Mouse (Mus musculus): ENCODE measurements around the gene Prkra. TPM values are rescaled to one million over a fixed set of nuclear protein-coding genes. Genes with fewer than 3 reads are reported as not detected.

Gene Prkra
- 37.4 and 49.9 TPM in 2 replicates for polyA plus RNA-seq (2016; fragmentation: Nextera tagmentation; extraction: Ambion mirVana)

DNA sequence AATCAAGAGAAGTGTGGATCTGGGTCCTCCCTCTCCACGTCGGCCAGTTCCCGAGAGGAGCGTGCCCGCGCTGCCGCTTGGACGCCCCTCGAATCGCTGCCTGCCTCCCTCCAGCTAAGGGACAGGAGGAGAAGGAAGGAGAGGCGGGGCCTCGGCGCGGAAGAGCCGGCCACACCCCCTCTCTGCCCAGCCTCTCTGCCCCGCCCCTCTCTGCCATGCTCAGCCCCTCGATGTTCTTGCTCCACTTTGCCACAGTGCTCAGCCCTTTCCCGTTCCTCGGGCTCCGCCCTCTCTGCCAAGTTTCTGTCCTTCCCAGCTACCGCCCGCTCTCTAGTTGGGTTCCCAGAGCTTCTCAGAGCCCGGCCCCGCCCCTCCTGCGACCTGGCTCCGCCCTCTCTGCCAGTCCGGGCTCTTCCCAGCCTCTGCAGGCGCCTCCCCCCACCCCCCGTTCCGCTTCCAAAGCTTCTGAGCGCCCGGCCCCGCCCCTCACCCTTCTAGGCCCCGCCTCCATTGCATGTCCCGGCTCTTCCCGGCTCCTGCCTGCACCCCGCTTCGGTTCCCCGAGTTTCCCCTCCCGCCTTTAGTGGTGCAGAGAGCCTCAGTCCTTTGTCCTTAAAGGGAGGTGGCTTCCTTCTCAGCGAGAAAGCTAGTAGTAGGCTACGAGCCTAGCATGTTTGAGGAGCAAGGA is at the start of gene Prkra, which contains the start of gene Pjvk:
Gene Prkra, minus strand, starts transcription at position 133 of the 688 bp plus-strand sequence.
Gene Pjvk, plus strand, starts transcription at position 594 of the 688 bp plus-strand sequence.
- WGBS = 1% methylated on average over 41 of the region's 42 CpGs
- peaks cover 9% of the 10 kb centered on the region; the same call in 1 of the 2 replicates for H3K36me3 ChIP-seq
- H3K4me1 ChIP-seq = peaks cover 18% of the 10 kb centered on the region
- DNase-seq (ENCODE audit: low spot score) = peak; percentile 99
- no peaks in the 10 kb centered on the region for H3K27me3 ChIP-seq (ENCODE audit: insufficient read depth, poor library complexity, severe bottlenecking)
- peak within 1 kb of the TSS; percentile 92 for H3K27ac ChIP-seq
- H3K4me3 ChIP-seq = peak within 1 kb of the TSS; percentile 86
- H3K9me3 ChIP-seq = no peaks in the 10 kb centered on the region

DNA sequence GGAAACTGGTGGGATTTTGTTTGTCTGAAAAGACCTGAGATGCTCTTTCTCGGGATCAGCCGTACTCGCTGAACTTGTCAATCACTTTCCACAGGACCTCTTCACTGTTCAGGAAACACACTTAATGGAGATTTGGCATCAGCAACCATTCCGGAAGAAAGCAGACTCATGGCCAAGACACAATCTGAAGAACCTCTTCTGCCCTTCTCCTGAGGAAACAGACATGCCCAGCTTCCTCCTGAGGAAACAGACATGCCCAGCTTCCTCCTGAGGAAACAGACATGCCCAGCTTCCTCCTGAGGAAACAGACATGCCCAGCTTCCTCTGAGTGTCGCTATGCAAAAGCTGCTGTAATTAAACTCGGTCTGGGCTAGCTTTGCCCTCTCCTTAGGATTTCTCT is 47.5 kb upstream of the Prkra start:
- 76% methylated on average over 6 of the region's 6 CpGs for WGBS
- Histone ChIP-seq H3K4me3 (no peak overlapping the region), H3K27me3 (ENCODE audit: insufficient read depth, poor library complexity, severe bottlenecking) (no peaks in the 10 kb centered on the region), H3K27ac (no peak overlapping the region), H3K36me3 (peaks cover 52% of the 10 kb centered on the region), H3K4me1 (0 out of 2 replicates have a peak, but pooled peaks cover 4% of the 10 kb centered on the region), H3K9me3 (no peaks in the 10 kb centered on the region)
- no peak for DNase-seq (ENCODE audit: low spot score)

DNA sequence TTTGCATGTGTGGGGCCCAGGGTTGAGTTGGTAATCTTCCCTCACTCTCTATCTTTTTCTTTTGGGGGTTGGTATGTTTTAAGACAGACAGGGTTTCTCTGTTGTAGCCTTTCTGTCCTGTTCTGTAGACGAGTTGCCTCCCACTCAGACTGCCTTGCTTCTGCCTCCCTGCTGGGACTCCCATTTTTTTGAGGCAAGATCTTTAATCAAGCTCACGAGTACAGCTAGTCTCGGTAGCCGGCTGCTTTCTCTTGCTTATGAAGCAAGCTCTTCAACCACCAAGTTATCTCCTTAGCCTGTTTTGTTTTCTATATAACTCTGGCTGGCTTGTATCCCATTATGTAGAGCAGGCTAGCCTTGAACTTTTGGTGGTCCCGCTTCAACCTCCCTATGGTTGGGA is 46.0 kb upstream of the Prkra start:
- Histone ChIP-seq H3K36me3 (peaks cover 56% of the 10 kb centered on the region), H3K27me3 (ENCODE audit: insufficient read depth, poor library complexity, severe bottlenecking) (no peaks in the 10 kb centered on the region)
- WGBS = 83% methylated on average over 5 of the region's 5 CpGs

DNA sequence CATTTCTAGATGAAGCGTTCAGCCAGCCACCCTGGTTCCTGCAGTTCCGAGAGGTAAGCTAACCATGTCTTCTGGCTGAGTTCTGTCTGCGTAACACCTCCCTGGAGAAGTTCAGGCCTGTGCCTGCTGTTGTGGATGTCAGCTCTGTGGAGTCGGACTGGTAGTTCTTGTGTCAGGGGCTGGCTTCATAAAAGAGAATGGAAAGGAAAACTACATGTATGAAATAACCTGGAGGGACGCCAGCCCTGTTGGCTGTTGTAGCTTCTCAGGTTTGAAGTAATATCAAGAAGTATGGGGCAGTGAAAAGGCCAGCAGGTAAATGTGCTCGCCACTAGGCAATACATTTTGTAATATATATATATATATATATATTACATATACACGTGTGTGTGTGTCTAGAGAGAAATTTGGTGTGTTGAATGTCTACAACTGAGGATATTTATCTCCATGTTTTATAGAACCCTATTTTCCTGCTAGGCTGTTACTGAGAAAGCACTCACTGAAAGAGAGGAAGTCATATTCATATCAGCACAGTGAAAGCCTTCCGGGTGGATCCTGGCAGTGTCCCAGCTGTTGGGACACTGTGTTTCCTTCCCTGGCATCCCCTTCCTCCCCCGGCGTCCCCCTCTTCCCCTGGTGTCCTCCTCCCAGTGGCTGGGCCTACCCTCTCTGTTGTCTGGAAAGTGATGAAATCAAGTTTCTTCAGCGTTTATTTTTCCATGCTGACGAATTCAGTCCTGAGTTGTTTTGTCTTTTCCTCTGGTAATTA is 42.8 kb upstream of the Prkra start:
- no peak for DNase-seq (ENCODE audit: low spot score)
- Histone ChIP-seq H3K9me3 (no peaks in the 10 kb centered on the region), H3K27ac (no peak overlapping the region), H3K4me3 (no peak overlapping the region), H3K36me3 (peaks cover 78% of the 10 kb centered on the region), H3K4me1 (peaks cover 15% of the 10 kb centered on the region), H3K27me3 (ENCODE audit: insufficient read depth, poor library complexity, severe bottlenecking) (no peaks in the 10 kb centered on the region)
- 72% methylated on average over 12 of the region's 12 CpGs for WGBS

More for the DNA sequence above, 46.0 kb upstream of the Prkra start:
- no peaks in the 10 kb centered on the region for H3K9me3 ChIP-seq
- H3K27ac ChIP-seq = no peak overlapping the region
- DNase-seq (ENCODE audit: low spot score) = no peak
- no peak overlapping the region for H3K4me3 ChIP-seq
- peaks cover under 1% of the 10 kb centered on the region for H3K4me1 ChIP-seq

DNA sequence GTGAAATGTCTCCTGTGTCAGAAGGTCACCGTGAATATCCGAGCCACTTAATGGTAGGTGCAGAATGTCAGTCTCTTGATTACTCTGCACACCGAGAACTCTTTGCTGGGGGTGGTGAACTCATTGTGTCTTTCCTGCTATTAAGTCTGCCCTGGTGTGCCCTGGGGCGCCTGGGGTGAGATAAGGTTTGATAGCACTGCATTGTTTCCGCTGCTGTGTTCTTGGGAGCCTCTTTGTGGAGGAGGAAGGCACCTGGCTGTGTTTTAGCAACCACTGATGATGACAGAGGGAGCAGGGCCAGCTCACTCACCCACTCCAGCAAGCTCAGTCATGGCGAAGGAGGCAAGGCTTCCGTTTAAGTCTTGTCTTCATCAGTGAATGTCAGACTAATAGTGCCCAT is 40.3 kb upstream of the Prkra start:
- H3K9me3 ChIP-seq = no peaks in the 10 kb centered on the region
- H3K4me1 ChIP-seq = peaks cover 15% of the 10 kb centered on the region
- no peaks in the 10 kb centered on the region for H3K27me3 ChIP-seq (ENCODE audit: insufficient read depth, poor library complexity, severe bottlenecking)
- no peak overlapping the region for H3K4me3 ChIP-seq
- H3K27ac ChIP-seq = 0 out of 2 replicates have a peak overlapping the region, but pooled peaks have one; percentile 16
- H3K36me3 ChIP-seq = peaks cover 75% of the 10 kb centered on the region
- WGBS = 16% methylated on average over 7 of the region's 7 CpGs
- peak; percentile 74 for DNase-seq (ENCODE audit: low spot score)

DNA sequence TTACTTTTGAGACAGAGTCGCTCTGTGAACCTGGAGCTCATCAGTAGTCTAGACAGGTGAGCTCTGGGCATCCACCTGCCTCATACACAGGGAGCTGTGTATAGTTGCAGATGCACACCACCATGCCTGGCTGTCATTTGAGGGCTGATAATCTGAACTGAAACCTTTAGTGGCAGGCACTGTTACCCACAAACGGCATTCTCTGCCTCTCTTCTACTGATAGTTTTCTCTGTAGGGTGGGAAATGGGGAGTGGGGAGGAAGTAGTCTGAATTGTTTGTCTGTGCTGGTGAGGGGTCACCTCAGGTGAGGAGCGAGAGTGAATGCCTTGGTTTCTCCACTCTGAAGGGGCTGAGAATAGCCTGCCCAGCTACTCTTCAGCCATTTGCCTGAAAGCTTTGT is 39.8 kb upstream of the Prkra start:
- 66% methylated on average over 3 of the region's 3 CpGs for WGBS
- Histone ChIP-seq H3K4me1 (peaks cover 15% of the 10 kb centered on the region), H3K36me3 (peaks cover 75% of the 10 kb centered on the region), H3K27me3 (ENCODE audit: insufficient read depth, poor library complexity, severe bottlenecking) (no peaks in the 10 kb centered on the region), H3K4me3 (no peak overlapping the region), H3K9me3 (no peaks in the 10 kb centered on the region), H3K27ac (no peak overlapping the region)
- DNase-seq (ENCODE audit: low spot score) = no peak

DNA sequence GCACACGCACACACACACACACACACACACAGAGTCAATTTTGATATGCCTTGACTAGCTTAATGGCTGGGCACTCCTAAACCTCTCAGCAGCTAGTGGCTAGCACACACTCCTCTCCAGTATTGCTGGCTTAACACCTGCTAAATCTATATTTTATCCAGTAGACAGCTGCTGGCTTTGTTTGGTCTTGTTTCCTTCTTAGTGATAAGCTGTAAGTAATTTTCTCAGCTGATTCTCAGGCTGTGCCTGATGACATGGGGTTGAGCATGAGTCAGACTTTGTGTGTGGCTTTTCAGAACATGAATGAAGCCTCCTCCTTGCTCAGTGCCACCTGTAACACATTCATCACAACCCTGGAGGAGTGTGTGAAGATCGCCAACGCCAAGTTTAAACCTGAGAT is 39.2 kb upstream of the Prkra start:
- WGBS = 92% methylated on average over 3 of the region's 3 CpGs

DNA sequence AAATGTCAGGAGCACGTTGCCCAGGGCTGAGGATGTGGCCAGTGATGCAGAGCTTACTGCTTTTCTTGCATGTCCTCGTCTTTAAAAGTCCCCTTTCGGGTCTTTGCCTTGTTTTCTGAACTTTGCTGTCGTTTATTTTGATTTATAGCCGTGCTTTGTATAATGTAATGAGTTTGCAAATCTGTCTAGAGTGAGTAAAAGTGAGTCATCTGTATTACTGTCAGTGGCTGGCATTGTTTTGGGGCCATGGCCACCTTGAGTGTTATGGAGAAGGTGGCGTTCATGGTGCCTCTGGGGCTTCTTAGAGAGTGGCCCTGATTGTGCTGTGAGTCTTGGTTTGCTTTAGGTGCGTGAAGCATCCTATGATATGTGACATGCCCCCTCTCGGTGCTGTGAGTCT is 34.5 kb upstream of the Prkra start:
- no peaks in the 10 kb centered on the region for H3K9me3 ChIP-seq
- H3K4me1 ChIP-seq = peaks cover under 1% of the 10 kb centered on the region; the same call in 1 of the 2 replicates
- H3K27ac ChIP-seq = no peak overlapping the region
- H3K4me3 ChIP-seq = no peak overlapping the region
- DNase-seq (ENCODE audit: low spot score) = no peak
- peaks cover 61% of the 10 kb centered on the region for H3K36me3 ChIP-seq
- no peaks in the 10 kb centered on the region for H3K27me3 ChIP-seq (ENCODE audit: insufficient read depth, poor library complexity, severe bottlenecking)
- WGBS = 92% methylated on average over 8 of the region's 8 CpGs

More for the DNA sequence above, 39.2 kb upstream of the Prkra start:
- Histone ChIP-seq H3K4me3 (no peak overlapping the region), H3K4me1 (peaks cover 15% of the 10 kb centered on the region), H3K9me3 (no peaks in the 10 kb centered on the region), H3K36me3 (peaks cover 75% of the 10 kb centered on the region), H3K27me3 (ENCODE audit: insufficient read depth, poor library complexity, severe bottlenecking) (no peaks in the 10 kb centered on the region), H3K27ac (no peak overlapping the region)
- DNase-seq (ENCODE audit: low spot score) = peak; percentile 66

DNA sequence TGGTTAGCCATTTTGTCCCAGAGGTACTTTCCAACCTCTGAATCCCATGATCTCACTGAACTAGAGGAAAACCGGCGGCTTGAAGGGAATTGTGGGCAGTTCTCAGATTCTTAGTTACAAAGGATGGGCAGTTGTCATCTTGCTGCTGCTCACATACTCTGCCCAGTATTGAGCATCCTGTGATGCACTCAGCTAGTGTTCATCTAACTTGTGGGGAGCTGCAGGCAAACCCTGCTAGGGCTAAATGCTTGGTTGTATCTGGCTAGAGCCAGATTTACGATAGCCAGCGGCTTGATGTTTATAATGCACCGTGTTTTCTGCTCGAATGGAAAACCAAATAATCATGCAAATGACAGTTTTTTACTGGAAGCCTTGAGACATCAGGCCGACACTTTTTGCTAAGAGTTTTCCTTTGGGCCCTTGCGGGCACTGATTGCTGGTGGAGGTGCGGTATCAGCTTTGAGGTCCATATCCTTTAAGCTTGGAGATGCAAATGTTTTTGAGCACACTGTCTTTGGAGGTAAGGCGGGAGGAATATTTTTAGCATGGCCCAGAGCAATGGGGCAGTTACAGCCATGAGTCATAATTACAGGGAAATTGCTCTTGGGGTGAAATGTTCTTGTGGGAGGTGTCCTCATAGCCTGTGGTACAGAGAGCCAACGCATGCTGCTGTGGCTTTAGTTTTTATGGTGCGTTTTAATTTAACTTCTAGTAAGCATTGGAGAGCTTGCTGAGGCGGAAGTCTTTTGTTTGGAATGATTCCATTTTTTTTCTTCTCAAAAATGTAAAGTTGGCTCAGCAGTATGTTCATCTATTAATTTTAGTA is 28.8 kb upstream of the Prkra start:
- WGBS = 75% methylated on average over 13 of the region's 13 CpGs
- no peak overlapping the region for H3K27ac ChIP-seq
- peaks cover 9% of the 10 kb centered on the region; the same call in 1 of the 2 replicates for H3K36me3 ChIP-seq
- peak overlapping the region; percentile 93 for H3K4me3 ChIP-seq
- no peak for DNase-seq (ENCODE audit: low spot score)
- no peaks in the 10 kb centered on the region for H3K9me3 ChIP-seq
- H3K27me3 ChIP-seq (ENCODE audit: insufficient read depth, poor library complexity, severe bottlenecking) = no peaks in the 10 kb centered on the region
- H3K4me1 ChIP-seq = peaks cover 27% of the 10 kb centered on the region

DNA sequence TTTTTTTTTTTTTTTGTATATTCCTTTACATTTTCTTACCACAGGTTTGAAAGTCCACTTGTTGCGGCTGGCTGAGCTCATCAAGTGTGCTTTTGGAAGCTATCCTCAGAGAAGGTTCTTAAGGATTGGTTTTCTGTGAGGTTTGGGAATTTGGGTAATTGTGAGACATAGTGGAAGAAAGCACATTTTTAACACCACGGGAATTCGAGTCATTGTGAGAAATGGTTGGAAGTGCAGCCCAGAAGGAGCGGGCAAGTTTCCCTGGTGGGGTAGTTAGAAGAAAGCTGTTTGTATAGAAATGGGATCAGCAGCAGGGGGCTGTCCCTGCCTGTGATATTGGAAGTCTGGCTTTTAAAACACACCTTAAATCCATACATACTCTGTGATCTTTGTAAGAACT is 28.1 kb upstream of the Prkra start:
- no peaks in the 10 kb centered on the region for H3K9me3 ChIP-seq
- H3K27me3 ChIP-seq (ENCODE audit: insufficient read depth, poor library complexity, severe bottlenecking) = no peaks in the 10 kb centered on the region
- peaks cover 9% of the 10 kb centered on the region; the same call in 1 of the 2 replicates for H3K36me3 ChIP-seq
- peaks cover 27% of the 10 kb centered on the region for H3K4me1 ChIP-seq
- DNase-seq (ENCODE audit: low spot score) = no peak
- H3K4me3 ChIP-seq = peak overlapping the region; percentile 93
- WGBS = 13% methylated on average over 4 of the region's 4 CpGs
- H3K27ac ChIP-seq = peak overlapping the region; percentile 94; the same call in 1 of the 2 replicates

DNA sequence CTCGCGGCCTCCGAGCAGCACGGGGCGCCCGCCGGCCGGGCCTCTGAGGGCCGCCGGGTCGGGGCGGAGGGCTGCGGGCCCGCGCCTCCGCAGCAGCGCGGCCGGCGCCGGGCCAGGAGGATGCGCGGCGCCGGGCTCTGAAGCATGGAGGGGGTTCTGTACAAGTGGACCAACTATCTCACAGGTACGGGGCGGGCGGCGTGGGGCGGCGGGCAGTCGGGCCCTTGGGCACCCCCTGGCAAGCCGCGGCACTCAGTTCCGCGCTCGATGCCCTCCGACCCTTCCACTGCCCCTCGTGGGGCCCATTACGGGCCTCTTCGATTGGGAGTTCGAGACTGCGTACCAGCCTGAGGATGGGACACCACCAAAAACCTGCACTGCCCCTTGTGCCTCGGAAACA is 27.6 kb upstream of the Prkra start:
- H3K27me3 ChIP-seq (ENCODE audit: insufficient read depth, poor library complexity, severe bottlenecking) = no peaks in the 10 kb centered on the region
- H3K4me1 ChIP-seq = peaks cover 27% of the 10 kb centered on the region
- H3K9me3 ChIP-seq = no peaks in the 10 kb centered on the region
- H3K36me3 ChIP-seq = peaks cover 7% of the 10 kb centered on the region; the same call in 1 of the 2 replicates
- DNase-seq (ENCODE audit: low spot score) = no peak
- H3K4me3 ChIP-seq = peak overlapping the region; percentile 93
- H3K27ac ChIP-seq = peak overlapping the region; percentile 94
- 2% methylated on average over 44 of the region's 44 CpGs for WGBS

DNA sequence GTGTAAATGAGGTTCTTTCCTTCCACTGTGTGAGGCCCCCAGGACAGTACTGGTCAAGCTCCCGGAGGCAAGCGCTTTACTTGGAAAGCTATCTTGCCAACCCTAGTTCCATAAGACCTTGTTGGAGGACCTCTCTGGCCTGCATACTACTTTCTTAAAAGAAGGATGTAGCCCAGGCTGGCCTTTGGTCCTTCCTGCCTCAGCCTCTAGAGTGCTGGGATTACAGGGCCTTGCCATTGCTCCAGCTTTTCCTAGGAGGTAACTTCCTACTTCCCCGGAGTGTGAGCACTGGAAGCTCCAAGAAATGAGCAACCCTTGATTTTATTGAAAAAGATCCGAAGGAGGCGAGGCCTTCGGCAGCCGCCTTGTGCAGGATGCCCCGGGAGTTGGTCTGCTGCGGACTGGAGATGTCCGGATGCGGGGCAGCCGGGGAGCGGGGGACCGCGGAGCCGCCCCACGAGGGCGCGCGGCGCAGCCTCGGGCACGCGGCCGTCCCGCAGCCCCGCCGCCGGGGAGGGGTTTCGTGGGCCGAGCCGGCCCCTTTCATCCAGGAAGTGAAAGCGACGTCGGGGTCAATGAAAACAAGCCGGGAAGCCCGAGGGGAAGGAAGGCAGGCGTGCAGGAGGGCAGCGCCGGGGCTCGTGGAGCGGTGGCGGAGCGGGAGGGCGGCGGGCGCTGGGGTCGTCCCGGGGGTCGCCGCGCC is 27.1 kb upstream of the Prkra start, which contains the start of gene Plekha3:
Gene Plekha3, plus strand, starts transcription at position 557 of the 703 bp plus-strand sequence.
- H3K4me1 ChIP-seq = peaks cover 27% of the 10 kb centered on the region
- DNase-seq (ENCODE audit: low spot score) = peak; percentile 89
- no peaks in the 10 kb centered on the region for H3K9me3 ChIP-seq
- no peaks in the 10 kb centered on the region for H3K27me3 ChIP-seq (ENCODE audit: insufficient read depth, poor library complexity, severe bottlenecking)
- peak within 1 kb of the TSS; percentile 93 for H3K4me3 ChIP-seq
- peak within 1 kb of the TSS; percentile 94 for H3K27ac ChIP-seq
- WGBS = 6% methylated on average over 47 of the region's 52 CpGs
- peaks cover 7% of the 10 kb centered on the region; the same call in 1 of the 2 replicates for H3K36me3 ChIP-seq

All from heart, embryonic 10.5 days (tissue).